Mouse (Mus musculus) liver, postnatal 0 days (tissue): Measurements from ENCODE around the gene Fcgr1. TPM values are rescaled to one million over a fixed set of nuclear protein-coding genes. Genes with fewer than 3 reads are reported as not detected.
"Not testable (repeated sequence)": the region's sequence is repeated elsewhere in the genome, so short reads cannot be mapped to it uniquely, and the experiment has no call there.

Experiments used
- ATAC-seq: fragments of 200-750 bp; cut with Nextera tagmentation; 2 replicates; pipeline ENCODE4 v1.8.0; 2017; ENCODE audit warnings: mild to moderate bottlenecking, moderate library complexity
- DNase-seq: peaks from one replicate; pipeline ENCODE4 v3.0.0-alpha.2; 2016
- H3K27ac ChIP-seq: fragments of 300-500 bp; sonication (generic); 2 replicates; pipeline ENCODE4 v1.5.1; 2014; ENCODE audit warnings: antibody characterized with exemption, moderate library complexity, mild to moderate bottlenecking, low read depth
- H3K27me3 ChIP-seq: fragments of 300-500 bp; sonication (generic); 2 replicates; pipeline ENCODE4 v1.6.1; 2014; ENCODE audit warnings: low read length, control low read depth, mixed read lengths; ENCODE audit not compliant: insufficient read depth
- H3K36me3 ChIP-seq: fragments of 300-500 bp; sonication (generic); replicated peaks from 2 replicates; pipeline ENCODE4 v1.6.1; 2014; ENCODE audit warnings: mild to moderate bottlenecking, control low read depth, low read length, moderate library complexity, mixed read lengths; ENCODE audit not compliant: insufficient read depth
- H3K4me1 ChIP-seq: fragments of 300-500 bp; sonication (generic); 2 replicates; pipeline ENCODE4 v1.6.1; 2014; ENCODE audit warnings: antibody characterized with exemption, mild to moderate bottlenecking, control low read depth; ENCODE audit not compliant: insufficient read depth
- H3K4me2 ChIP-seq: fragments of 300-500 bp; sonication (generic); 2 replicates; pipeline ENCODE4 v1.6.1; 2014; ENCODE audit warnings: low read depth, mild to moderate bottlenecking, low read length, moderate library complexity, mixed read lengths
- H3K4me3 ChIP-seq: fragments of 300-500 bp; sonication (generic); 2 replicates; pipeline ENCODE4 v1.5.1; 2014; ENCODE audit warnings: low read depth, low read length
- H3K9ac ChIP-seq: fragments of 300-500 bp; sonication (generic); replicated peaks from 2 replicates; pipeline ENCODE4 v1.6.1; 2014; ENCODE audit warnings: mild to moderate bottlenecking, moderate library complexity
- H3K9me3 ChIP-seq: fragments of 300-500 bp; sonication (generic); 2 replicates; pipeline ENCODE4 v1.6.1; 2016; ENCODE audit warnings: mild to moderate bottlenecking, control low read depth, low read length, mixed read lengths
- CTCF ChIP-seq: sonication (generic); IDR thresholded peaks from 2 replicates; pipeline ENCODE4 v1.5.1; 2016; ENCODE audit warnings: antibody characterized with exemption, low read depth
- EP300 ChIP-seq: IDR thresholded peaks from 2 replicates; pipeline ENCODE4 v1.6.1; 2016; ENCODE audit warnings: antibody characterized with exemption, low read depth, mild to moderate bottlenecking
- WGBS: fragments of 180-500 bp; shearing (Covaris S2); extraction: QIAGEN DNeasy Blood & Tissue Kit; methylation state at CpG from one replicate; pipeline ENCODE4 v1.1.7; 2014; ENCODE audit not compliant: insufficient replicate concordance; 5-methylcytosine and 5-hydroxymethylcytosine counted together
- polyA plus RNA-seq: library from polyadenylated mRNA; unstranded; fragments of >200 nt; fragmentation: Nextera tagmentation; extraction: Ambion mirVana; gene quantifications from 2 replicates; pipeline ENCODE4 v1.2.1, GENCODE M21; 2015

The Fcgr1 gene
- polyA plus RNA-seq, 1 experiment from 2014 or later, result 6.2 TPM

DNA sequence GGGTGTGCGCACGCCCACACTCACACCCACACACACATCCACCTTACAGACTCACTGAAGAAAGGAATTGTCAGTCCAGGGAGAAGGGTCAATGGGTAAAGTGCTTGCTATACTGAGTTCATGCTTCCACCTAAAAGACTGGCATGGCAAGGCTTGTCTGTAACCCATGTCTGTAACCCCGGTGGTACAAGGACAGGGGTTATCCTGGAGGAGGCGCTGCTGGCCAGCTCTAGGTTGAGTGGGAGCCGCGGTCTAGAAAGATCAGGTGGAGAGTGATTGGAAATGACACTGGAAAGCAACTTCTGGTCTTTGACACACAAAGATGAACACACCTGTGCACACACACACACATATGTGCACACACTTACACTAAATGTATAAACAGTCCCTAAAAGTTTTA is 13.1 kb downstream of the Fcgr1 start:
- H3K9ac ChIP-seq, result no peak overlapping the region
- peaks cover 18% of the 10 kb centered on the region for H3K4me1 ChIP-seq
- no peaks in the 10 kb centered on the region for H3K36me3 ChIP-seq
- H3K9me3 ChIP-seq, result no peaks in the 10 kb centered on the region
- no peak overlapping the region for H3K4me3 ChIP-seq
- peaks cover 3% of the 10 kb centered on the region; the same call in 1 of the 2 replicates for H3K27me3 ChIP-seq
- no peak for TF ChIP-seq EP300
- 0 out of 2 replicates have a peak, but pooled peaks have one; percentile 26 for TF ChIP-seq CTCF
- DNase-seq (no peak), ATAC-seq (no peak)
- H3K27ac ChIP-seq, result no peak overlapping the region
- no peak overlapping the region for H3K4me2 ChIP-seq
- 58% methylated on average over 6 of the region's 6 CpGs for WGBS

DNA sequence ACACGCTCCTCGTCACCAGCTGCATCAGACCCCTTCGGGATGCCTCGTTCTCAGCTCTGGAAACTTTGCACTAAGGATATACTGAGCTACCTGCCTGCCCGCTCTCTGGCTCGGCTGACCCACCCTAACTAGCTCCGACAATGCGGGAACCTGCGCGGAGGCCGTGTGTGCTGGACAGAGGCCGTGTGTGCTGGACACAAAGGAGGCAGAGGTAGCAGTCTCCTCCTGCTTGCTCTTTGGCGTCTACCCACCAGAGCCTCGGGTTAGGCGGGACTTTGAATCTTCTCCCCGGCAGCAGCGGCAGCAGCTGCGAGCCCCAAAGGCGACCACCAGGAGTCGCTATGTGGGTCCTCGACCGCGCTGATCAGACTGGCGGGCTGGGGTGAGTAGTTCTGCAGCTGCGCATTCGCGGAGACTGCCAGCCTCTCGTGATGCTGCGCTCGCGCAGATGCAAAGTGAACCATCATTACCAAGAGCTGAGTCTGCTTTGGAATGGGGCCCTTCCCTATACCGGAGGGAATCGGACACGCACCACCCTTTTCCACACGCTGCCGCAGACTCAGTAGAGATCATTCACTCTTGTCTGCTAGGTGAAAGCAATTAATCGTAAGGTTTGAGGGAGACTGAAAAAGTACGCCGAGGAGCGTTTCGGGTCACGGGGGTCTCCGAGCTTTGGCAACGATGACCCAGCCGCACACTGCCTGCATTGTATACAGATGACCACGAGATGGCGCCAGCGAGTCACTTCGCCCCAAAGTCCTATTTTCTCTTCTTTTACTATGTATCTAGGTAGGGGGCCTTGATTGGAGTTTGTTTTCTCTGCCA is 15.8 kb downstream of the Fcgr1 start:
- Histone ChIP-seq H3K9me3 (no peaks in the 10 kb centered on the region), H3K4me3 (peak overlapping the region; percentile 63), H3K27ac (peak overlapping the region; percentile 57), H3K27me3 (0 out of 2 replicates have a peak, but pooled peaks cover 3% of the 10 kb centered on the region), H3K4me1 (peaks cover 13% of the 10 kb centered on the region), H3K36me3 (no peaks in the 10 kb centered on the region), H3K9ac (peak overlapping the region; percentile 77), H3K4me2 (peak overlapping the region; percentile 98)
- DNase-seq (peak; percentile 93), ATAC-seq (peak; percentile 94)
- WGBS, result under 1% methylated on average over 49 of the region's 49 CpGs
- TF ChIP-seq CTCF (peak; percentile 91), EP300 (no peak)

DNA sequence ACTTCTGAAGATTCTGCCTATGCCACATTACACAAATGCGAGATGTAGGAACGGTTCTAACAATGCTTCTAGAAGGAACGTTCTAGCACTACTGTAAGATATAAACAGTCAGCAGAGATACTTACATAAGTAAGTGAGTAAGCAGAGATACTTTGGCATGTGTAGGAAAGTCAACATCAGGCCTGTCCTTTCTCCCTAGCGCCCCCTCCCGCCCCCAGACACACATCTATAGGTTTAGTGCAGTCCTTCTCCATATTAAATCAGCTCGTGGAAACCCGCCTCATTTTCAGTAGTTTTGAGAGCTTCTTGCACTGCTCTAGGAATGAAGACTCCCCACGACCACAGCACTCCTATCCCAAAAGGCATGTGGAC is 16.4 kb downstream of the Fcgr1 start:
- Histone ChIP-seq H3K27me3 (0 out of 2 replicates have a peak, but pooled peaks cover 2% of the 10 kb centered on the region), H3K9me3 (no peaks in the 10 kb centered on the region), H3K4me1 (peaks cover 13% of the 10 kb centered on the region), H3K4me2 (peak overlapping the region; percentile 98), H3K9ac (peak overlapping the region; percentile 77), H3K27ac (peak overlapping the region; percentile 55), H3K4me3 (peak overlapping the region; percentile 63), H3K36me3 (no peaks in the 10 kb centered on the region)
- ATAC-seq (peak; percentile 66), DNase-seq (peak; percentile 76)
- TF ChIP-seq EP300 (no peak), CTCF (peak; percentile 55; the same call in 1 of the 2 replicates)
- WGBS, result 10% methylated on average over 8 of the region's 8 CpGs

DNA sequence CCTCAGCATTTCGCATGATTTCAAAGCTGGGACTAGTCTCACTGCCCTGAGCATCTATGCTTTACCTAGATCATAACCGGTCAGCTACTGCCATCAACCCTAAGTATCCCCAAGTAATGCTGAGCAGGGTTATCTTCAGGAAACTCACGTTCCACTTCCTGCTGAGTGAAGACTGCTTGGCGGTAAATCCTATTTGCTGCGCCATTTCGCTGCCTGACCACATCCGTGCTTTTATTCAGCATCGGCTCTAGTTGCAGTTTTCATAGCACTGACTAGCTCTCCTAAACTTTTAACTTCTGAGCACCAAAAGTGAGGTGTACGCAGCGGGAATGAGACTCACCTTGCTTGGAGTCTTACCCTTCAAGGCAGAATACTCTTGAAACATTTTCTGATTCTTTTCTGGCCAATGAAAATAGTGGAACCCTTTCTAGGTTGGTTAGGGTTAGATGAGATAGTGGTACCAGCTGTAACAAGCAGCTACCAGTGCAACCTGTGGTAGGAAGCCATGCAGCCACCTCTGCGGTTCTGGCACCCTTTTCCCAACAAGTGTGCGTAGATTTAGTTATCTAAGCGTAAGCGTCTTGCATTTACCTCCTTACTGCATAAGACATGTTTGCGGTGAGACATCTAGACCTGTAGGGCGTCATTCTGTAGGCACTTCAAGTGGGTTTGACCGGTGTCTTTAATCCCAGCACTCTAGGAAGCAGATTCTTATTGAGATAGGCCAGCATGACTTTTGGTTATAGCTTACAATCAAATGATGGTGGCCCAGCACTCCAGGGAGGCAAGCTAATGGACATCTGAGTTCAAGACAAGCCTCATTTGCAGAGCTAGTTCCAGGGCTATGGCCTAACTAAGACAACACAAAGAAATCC is 19.9 kb downstream of the Fcgr1 start:
- no peak for ATAC-seq
- Histone ChIP-seq H3K9me3 (no peaks in the 10 kb centered on the region), H3K27ac (no peak overlapping the region), H3K9ac (no peak overlapping the region), H3K4me2 (no peak overlapping the region), H3K4me3 (no peak overlapping the region), H3K4me1 (peaks cover 17% of the 10 kb centered on the region), H3K36me3 (no peaks in the 10 kb centered on the region), H3K27me3 (no peaks in the 10 kb centered on the region)
- WGBS, result 60% methylated on average over 17 of the region's 17 CpGs
- TF ChIP-seq EP300 (no peak), CTCF (no peak)
- DNase-seq, result no peak

DNA sequence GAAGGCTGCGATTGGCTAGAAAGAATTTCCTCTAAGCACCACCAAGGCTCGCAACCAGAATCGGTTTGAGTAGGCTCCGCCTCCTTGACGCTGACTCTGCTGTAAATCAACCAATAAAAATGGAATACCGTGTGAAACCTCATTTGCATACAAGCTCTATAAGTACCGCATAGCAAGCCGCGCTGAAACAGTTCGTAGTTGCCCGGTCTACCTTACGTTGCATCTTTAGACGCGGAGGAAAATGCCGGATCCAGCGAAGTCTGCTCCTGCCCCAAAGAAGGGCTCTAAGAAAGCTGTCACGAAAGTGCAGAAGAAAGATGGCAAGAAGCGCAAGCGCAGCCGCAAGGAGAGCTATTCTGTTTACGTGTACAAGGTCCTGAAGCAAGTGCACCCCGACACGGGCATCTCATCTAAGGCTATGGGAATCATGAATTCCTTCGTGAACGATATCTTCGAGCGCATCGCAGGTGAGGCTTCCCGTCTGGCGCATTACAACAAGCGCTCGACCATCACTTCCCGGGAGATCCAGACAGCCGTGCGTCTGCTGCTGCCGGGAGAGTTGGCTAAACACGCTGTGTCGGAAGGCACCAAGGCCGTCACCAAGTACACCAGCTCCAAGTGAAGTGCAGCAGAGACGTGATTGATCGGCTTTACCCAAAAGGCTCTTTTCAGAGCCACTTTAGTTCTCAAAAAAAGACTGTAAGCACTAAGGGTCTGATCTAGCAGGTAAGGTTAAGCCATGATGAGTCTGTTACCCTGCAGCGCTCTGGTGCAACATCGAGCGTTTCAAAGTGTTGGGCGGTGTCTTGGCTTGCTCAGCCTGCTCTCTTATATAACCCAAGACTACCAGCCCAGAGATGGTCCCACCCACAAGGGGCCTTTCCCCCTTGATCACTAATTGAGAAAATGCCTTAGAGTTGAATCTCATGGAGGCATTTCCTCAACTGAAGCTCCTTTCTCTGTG is 24.0 kb downstream of the Fcgr1 start, which contains the start of gene Hist2h2bb:
Gene Hist2h2bb (plus strand): TSS at position 242 of the 964 bp plus-strand sequence.
- under 1% methylated on average over 45 of the region's 45 CpGs for WGBS
- peak within 1 kb of the TSS; percentile 99 for H3K27ac ChIP-seq
- no peaks in the 10 kb centered on the region for H3K9me3 ChIP-seq
- H3K4me2 ChIP-seq, result peak within 1 kb of the TSS; percentile 89
- H3K4me1 ChIP-seq, result peaks cover 18% of the 10 kb centered on the region
- TF ChIP-seq EP300, result peak; percentile 86
- no peak; the same call in 1 of the 2 replicates for TF ChIP-seq CTCF
- peak; percentile 90 for DNase-seq
- H3K4me3 ChIP-seq, result peak within 1 kb of the TSS; percentile 52
- H3K36me3 ChIP-seq, result no peaks in the 10 kb centered on the region
- peak; percentile 90 for ATAC-seq
- peak within 1 kb of the TSS; percentile 88 for H3K9ac ChIP-seq
- no peaks in the 10 kb centered on the region for H3K27me3 ChIP-seq

DNA sequence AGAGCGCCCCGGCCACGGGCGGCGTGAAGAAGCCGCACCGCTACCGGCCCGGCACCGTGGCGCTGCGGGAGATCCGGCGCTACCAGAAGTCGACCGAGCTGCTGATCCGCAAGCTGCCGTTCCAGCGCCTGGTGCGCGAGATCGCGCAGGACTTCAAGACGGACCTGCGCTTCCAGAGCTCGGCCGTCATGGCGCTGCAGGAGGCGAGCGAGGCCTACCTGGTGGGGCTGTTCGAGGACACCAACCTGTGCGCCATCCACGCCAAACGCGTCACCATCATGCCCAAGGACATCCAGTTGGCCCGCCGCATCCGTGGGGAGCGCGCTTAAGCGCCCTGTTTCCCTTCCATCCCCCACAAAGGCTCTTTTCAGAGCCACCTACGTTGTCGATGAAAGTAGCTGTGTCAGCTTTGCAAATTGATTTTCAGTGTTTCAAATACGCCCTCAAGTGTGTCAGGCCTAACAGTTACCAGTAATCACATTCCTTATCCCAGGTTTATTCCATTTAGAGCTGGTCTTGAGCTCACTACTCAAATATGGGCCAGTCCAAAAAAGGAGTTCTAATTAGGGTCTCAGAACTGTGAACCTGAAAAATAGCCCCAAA is 24.9 kb downstream of the Fcgr1 start:
- WGBS, result 0% methylated on average over 9 of the region's 44 CpGs
- H3K36me3 ChIP-seq, H3K9me3 ChIP-seq, H3K27me3 ChIP-seq: not testable (repeated sequence)
- Histone ChIP-seq H3K27ac (peak overlapping the region; percentile 99), H3K9ac (peak overlapping the region; percentile 85), H3K4me3 (peak overlapping the region; percentile 52), H3K4me2 (peak overlapping the region; percentile 74), H3K4me1 (peaks cover 26% of the 10 kb centered on the region)
- peak; percentile 52 for DNase-seq
- peak; percentile 49 for ATAC-seq
